Mouse (Mus musculus) kidney, postnatal 4 days (tissue): ENCODE measurements around the gene Rnf32.

Experiments used
- DNase-seq, 2 experiments: peaks; one replicate each; pipeline ENCODE4 v3.0.0; 2021; ENCODE audit warnings: mixed read lengths in 2 of 2

The Rnf32 gene

GRCm38 (mm10) chr5:29274746-29275145 is 79.0 kb downstream of the Rnf32 start:
- DNase-seq, result no peak
